Mouse (Mus musculus) lung, postnatal 0 days (tissue): Measurements from ENCODE around the gene Dbr1.

Experiments used
- CTCF ChIP-seq: IDR thresholded peaks from 2 replicates; pipeline ENCODE4 v1.5.1; 2016; ENCODE audit warnings: antibody characterized with exemption, mild to moderate bottlenecking
- EP300 ChIP-seq: IDR thresholded peaks from 2 replicates; pipeline ENCODE4 v1.6.1; 2016; ENCODE audit warnings: antibody characterized with exemption, mild to moderate bottlenecking, control low read depth

DNA sequence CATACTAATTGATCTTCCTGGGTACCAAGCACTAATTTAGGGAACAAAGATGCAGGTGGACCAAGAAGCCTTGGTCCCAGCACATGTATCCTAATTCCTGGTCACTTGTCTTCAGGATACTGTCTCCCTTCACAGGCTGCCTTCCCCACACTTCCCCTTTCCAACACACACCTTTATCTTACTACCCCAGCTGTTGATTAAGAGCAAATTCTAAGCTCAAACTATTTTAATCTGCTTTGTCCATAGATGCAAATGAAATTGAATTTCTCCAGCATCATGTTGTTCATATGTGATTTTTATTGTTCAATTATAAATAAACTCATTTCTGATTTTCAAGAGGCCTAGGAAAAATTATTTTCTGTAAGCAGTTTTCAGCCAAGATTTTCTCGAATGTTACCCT, 46.4 kb downstream of the Dbr1 start:
- no peak for TF ChIP-seq CTCF
- TF ChIP-seq EP300 = no peak
